Mouse (Mus musculus): ENCODE measurements around the gene Gm10912.

GRCm38 (mm10) chr2:104110031-104110430 is 44.4 kb downstream of the Gm10912 start:
- no peak for TF ChIP-seq CTCF (IDR thresholded peaks at IDR 0.05; ENCODE audit: borderline replicate concordance, insufficient read depth, low read length)
- no peak for TF ChIP-seq POLR2A (IDR thresholded peaks at IDR 0.05; ENCODE audit: low read depth, low read length)
